Mouse (Mus musculus): ENCODE measurements around the gene Mcm6.

DNA sequence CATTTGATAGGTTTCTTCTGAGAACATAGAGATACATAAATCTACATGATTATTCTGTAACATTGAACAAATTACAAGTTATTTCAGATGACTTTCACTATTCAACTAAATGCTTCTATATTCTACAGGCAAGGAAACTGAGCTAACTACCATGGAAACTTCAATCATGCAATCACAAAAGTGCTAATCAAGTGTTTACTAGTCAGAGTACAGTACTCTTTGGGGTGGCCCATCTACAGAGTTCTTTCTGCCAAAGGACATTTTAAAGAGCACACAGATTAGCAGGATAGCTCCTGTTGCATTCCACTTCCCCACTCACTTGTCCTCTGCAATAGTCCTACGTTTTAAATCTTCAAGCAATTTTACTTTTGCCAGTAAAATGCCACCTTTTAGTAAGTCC, 46.2 kb upstream of the Mcm6 start:
- TF ChIP-seq CTCF (IDR thresholded peaks at IDR 0.05; ENCODE audit: insufficient read depth, low read length) (no peak), POLR2A (IDR thresholded peaks at IDR 0.05; ENCODE audit: borderline replicate concordance, extremely low read depth, low read depth, low read length) (no peak)

Data from lung, adult 2 months (tissue).